Mouse (Mus musculus) embryonic facial prominence, embryonic 15.5 days (tissue): ENCODE results near the gene Galnt7. TPM values are rescaled to one million over a fixed set of nuclear protein-coding genes. Genes with fewer than 3 reads are reported as not detected.

Experiments used
- ATAC-seq: fragments of 200-750 bp; cut with Nextera tagmentation; 2 replicates; pipeline ENCODE4 v1.8.0; 2017; ENCODE audit warnings: low read depth, moderate TSS enrichment; ENCODE audit not compliant: insufficient number of reproducible peaks, low FRiP score, low TSS enrichment
- H3K27ac ChIP-seq: fragments of 300-500 bp; sonication (generic); replicated peaks from 2 replicates; pipeline ENCODE4 v1.5.1; 2015; ENCODE audit warnings: mild to moderate bottlenecking, inconsistent platforms
- H3K27me3 ChIP-seq: fragments of 300-500 bp; sonication (generic); 2 replicates; pipeline ENCODE4 v1.6.1; 2015; ENCODE audit warnings: inconsistent platforms
- H3K36me3 ChIP-seq: fragments of 300-500 bp; sonication (generic); 2 replicates; pipeline ENCODE4 v1.6.1; 2015; ENCODE audit warnings: mild to moderate bottlenecking, inconsistent platforms
- H3K4me1 ChIP-seq: fragments of 300-500 bp; sonication (generic); 2 replicates; pipeline ENCODE4 v1.6.1; 2015; ENCODE audit warnings: inconsistent platforms
- H3K4me2 ChIP-seq: fragments of 300-500 bp; sonication (generic); replicated peaks from 2 replicates; pipeline ENCODE4 v1.6.1; 2015; ENCODE audit warnings: mild to moderate bottlenecking, inconsistent platforms
- H3K4me3 ChIP-seq: fragments of 300-500 bp; sonication (generic); replicated peaks from 2 replicates; pipeline ENCODE4 v1.5.1; 2015; ENCODE audit warnings: mild to moderate bottlenecking, inconsistent platforms
- H3K9ac ChIP-seq: fragments of 300-500 bp; sonication (generic); 2 replicates; pipeline ENCODE4 v1.6.1; 2015; ENCODE audit warnings: inconsistent platforms
- H3K9me3 ChIP-seq: fragments of 300-500 bp; sonication (generic); replicated peaks from 2 replicates; pipeline ENCODE4 v1.6.1; 2016; ENCODE audit warnings: inconsistent platforms
- WGBS: fragments of 180-500 bp; shearing (Covaris S2); methylation state at CpG from one replicate; pipeline ENCODE4 v1.1.7; 2015; 5-methylcytosine and 5-hydroxymethylcytosine counted together
- polyA plus RNA-seq: library from polyadenylated mRNA; unstranded; fragments of >200 nt; fragmentation: Nextera tagmentation; extraction: Ambion mirVana; gene quantifications from 2 replicates; pipeline ENCODE4 v1.2.1, GENCODE M21; 2015

Gene Galnt7
- polyA plus RNA-seq, 1 experiment from 2014 or later: 14.6 TPM

DNA sequence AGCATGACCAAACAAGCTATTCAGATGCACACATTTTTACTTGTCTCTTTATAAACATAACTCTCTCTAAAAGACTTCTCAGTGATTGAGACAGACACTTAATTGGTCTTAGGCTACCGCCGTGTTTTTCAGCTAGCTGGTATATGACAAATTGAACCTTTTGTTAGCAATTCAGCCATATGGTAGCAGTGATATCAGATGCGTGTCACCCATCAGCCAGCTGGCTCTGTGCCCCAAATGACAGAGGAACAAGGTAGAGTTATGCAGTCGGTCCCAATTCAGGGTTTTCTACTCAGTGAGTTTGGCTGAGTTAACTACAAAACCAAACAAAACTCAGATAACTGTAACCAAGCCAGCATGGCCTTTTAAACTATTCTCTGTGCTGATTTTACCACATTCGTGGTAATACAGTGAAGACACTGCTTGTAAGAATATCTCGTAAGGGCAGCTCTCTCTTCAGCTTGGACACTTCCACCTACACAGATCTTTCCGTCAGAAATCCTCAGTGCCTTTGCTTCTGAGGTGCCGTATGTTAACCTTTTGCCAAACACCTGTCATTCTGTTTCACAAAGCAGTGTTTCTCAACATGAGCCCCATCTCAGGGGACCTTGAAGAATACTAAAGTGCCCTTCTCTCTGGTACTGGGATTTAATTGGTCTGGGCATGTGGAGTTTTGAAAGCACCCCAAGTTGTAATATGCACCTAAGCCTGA, 68.3 kb downstream of the Galnt7 start:
- H3K27ac ChIP-seq: no peak overlapping the region
- ATAC-seq: no peak
- H3K9ac ChIP-seq: no peak overlapping the region
- no peaks in the 10 kb centered on the region for H3K27me3 ChIP-seq
- no peak overlapping the region for H3K4me2 ChIP-seq
- H3K4me1 ChIP-seq: peaks cover 4% of the 10 kb centered on the region; the same call in 1 of the 2 replicates
- H3K4me3 ChIP-seq: no peak overlapping the region
- no peaks in the 10 kb centered on the region for H3K9me3 ChIP-seq
- H3K36me3 ChIP-seq: no peaks in the 10 kb centered on the region
- WGBS: 65% methylated on average over 8 of the region's 8 CpGs

DNA sequence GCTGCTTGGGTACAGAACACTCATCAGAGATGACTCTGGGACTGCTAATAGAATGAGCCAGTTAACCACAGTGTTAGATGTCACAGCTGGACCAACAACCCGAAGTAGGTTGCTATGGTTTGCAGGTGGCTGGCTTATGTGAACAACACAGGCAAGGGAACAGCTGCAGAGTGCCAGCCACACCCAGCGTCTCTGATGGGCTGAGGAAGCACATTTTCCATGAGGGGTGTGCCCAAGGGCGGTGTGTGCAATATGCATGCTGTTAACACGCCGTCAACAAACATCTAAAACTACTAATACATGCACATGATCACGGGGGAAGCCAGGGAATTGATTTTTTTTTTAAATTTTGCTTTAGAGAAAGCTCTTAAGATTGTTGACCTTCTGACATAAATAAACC, 73.0 kb downstream of the Galnt7 start:
- no peak overlapping the region for H3K4me3 ChIP-seq
- H3K9ac ChIP-seq: no peak overlapping the region
- peak; percentile 76; the same call in 1 of the 2 replicates for ATAC-seq
- H3K27me3 ChIP-seq: no peaks in the 10 kb centered on the region
- H3K4me1 ChIP-seq: peaks cover 5% of the 10 kb centered on the region; the same call in 1 of the 2 replicates
- no peaks in the 10 kb centered on the region for H3K36me3 ChIP-seq
- 43% methylated on average over 6 of the region's 6 CpGs for WGBS
- no peak overlapping the region for H3K27ac ChIP-seq
- H3K4me2 ChIP-seq: no peak overlapping the region
- H3K9me3 ChIP-seq: no peaks in the 10 kb centered on the region

- H3K36me3 ChIP-seq: no peaks in the 10 kb centered on the region
- no peaks in the 10 kb centered on the region for H3K27me3 ChIP-seq
- no peak overlapping the region for H3K4me3 ChIP-seq
- H3K4me1 ChIP-seq: peaks cover 9% of the 10 kb centered on the region; the same call in 1 of the 2 replicates
- no peak overlapping the region for H3K9ac ChIP-seq
- no peak for ATAC-seq
- no peaks in the 10 kb centered on the region for H3K9me3 ChIP-seq
- H3K27ac ChIP-seq: no peak overlapping the region
- WGBS: 57% methylated on average over 5 of the region's 5 CpGs
- H3K4me2 ChIP-seq: no peak overlapping the region
Observed at GRCm38 (mm10) chr8:57577301-57577700, 75.5 kb downstream of the Galnt7 start.

DNA sequence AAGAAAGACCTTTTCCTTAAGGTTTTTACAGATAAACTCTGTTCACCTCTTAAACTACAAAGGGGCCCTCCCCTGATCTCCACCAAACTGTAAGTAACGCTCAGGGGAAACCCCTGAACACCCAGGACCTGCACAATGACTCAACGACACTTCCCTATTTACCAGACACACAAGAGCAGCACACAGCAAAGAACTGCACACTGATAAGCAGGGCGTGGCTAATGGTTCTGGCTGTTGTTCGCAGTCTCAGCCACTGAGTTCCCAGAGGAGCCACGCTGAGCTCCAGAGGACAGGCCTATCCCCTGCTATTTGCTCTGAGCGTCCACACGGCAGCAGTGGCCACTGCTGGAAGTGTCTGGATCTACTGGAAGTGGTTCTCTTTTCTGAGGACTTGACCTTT, 76.6 kb downstream of the Galnt7 start:
- WGBS: 52% methylated on average over 7 of the region's 7 CpGs
- H3K9me3 ChIP-seq: no peaks in the 10 kb centered on the region
- H3K4me2 ChIP-seq: no peak overlapping the region
- H3K9ac ChIP-seq: no peak overlapping the region
- H3K36me3 ChIP-seq: no peaks in the 10 kb centered on the region
- peak; percentile 45; the same call in 1 of the 2 replicates for ATAC-seq
- no peak overlapping the region for H3K27ac ChIP-seq
- no peak overlapping the region for H3K4me3 ChIP-seq
- no peaks in the 10 kb centered on the region for H3K27me3 ChIP-seq
- H3K4me1 ChIP-seq: peaks cover 9% of the 10 kb centered on the region; the same call in 1 of the 2 replicates

DNA sequence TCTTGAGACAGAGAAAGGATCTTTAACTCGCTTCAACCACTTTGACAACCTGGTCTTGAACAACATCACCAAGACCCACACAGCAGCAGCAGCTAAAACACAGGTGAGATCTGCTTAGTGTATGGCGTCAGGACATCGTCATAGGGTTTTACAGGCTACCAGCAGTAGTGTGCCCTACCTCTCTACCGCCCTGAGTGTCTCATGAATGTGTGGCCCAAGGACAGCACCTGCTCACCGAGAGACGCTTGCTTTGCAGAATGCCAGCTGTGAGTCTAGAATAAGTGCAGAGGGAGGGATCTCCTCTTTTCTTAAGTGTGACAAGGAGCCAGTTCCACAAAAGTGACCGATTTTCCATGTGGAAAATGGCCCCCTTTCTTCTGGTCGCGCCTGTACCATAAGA, 77.5 kb downstream of the Galnt7 start:
- H3K4me1 ChIP-seq: peaks cover 9% of the 10 kb centered on the region; the same call in 1 of the 2 replicates
- no peaks in the 10 kb centered on the region for H3K9me3 ChIP-seq
- H3K9ac ChIP-seq: no peak overlapping the region
- no peaks in the 10 kb centered on the region for H3K36me3 ChIP-seq
- 83% methylated on average over 9 of the region's 9 CpGs for WGBS
- H3K4me2 ChIP-seq: no peak overlapping the region
- no peak for ATAC-seq
- H3K4me3 ChIP-seq: no peak overlapping the region
- no peak overlapping the region for H3K27ac ChIP-seq
- H3K27me3 ChIP-seq: no peaks in the 10 kb centered on the region

- Histone ChIP-seq H3K4me1 (peaks cover 11% of the 10 kb centered on the region), H3K9me3 (no peaks in the 10 kb centered on the region), H3K27ac (no peak overlapping the region), H3K4me2 (no peak overlapping the region), H3K27me3 (no peaks in the 10 kb centered on the region), H3K4me3 (no peak overlapping the region), H3K36me3 (no peaks in the 10 kb centered on the region), H3K9ac (no peak overlapping the region)
- 9% methylated on average over 7 of the region's 7 CpGs for WGBS
- 0 out of 2 replicates have a peak, but pooled peaks have one; percentile 53 for ATAC-seq
Observed at GRCm38 (mm10) chr8:57574398-57574797, 78.4 kb downstream of the Galnt7 start.

DNA sequence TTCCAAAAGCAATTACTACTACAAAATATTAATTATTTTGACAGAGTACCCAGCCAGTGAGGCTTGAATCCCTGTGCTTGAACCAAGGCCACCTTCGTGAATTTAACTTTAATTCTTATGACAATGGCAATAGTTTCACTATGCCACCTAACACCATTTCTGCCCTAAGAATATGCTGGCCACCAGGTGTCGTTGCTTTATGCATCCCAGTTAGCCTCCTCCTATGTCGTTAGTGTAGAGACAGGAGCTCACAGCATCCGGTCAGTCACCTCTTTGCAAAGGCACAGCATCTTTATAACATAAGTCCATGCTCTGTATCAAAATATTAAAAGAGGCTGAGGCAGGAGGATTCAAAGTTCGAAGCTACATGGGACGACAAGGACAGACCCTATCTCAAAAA, 79.0 kb downstream of the Galnt7 start:
- Histone ChIP-seq H3K27ac (no peak overlapping the region), H3K27me3 (no peaks in the 10 kb centered on the region), H3K4me3 (no peak overlapping the region), H3K36me3 (no peaks in the 10 kb centered on the region), H3K9me3 (no peaks in the 10 kb centered on the region), H3K9ac (no peak overlapping the region), H3K4me1 (peaks cover 17% of the 10 kb centered on the region), H3K4me2 (no peak overlapping the region)
- ATAC-seq: no peak
- WGBS: 82% methylated on average over 6 of the region's 6 CpGs

DNA sequence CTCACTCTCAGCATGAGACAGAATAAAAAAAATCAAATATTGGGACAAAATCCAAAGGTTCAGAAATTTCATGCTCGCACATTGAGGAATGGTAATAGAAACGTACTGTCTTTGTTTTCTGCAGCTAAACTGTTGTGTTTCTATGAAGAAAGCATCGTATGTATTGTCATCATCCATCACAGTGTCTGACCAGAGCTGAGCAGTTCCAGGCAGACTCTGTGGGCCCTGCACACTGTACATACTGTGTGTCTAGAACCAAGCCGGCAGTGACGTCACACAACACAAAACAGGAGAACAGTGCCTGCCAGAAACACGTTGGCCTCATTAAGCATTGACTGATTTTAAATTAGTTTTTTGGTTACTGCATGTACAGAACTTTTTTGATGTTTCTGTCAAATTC, 82.9 kb downstream of the Galnt7 start:
- H3K9me3 ChIP-seq: no peaks in the 10 kb centered on the region
- no peak overlapping the region for H3K4me3 ChIP-seq
- 41% methylated on average over 6 of the region's 6 CpGs for WGBS
- H3K36me3 ChIP-seq: no peaks in the 10 kb centered on the region
- no peak overlapping the region for H3K9ac ChIP-seq
- H3K4me2 ChIP-seq: 0 out of 2 replicates have a peak overlapping the region, but pooled peaks have one; percentile 15
- no peaks in the 10 kb centered on the region for H3K27me3 ChIP-seq
- peak overlapping the region; percentile 60; the same call in 1 of the 2 replicates for H3K27ac ChIP-seq
- H3K4me1 ChIP-seq: peaks cover 24% of the 10 kb centered on the region
- ATAC-seq: no peak; the same call in 1 of the 2 replicates

DNA sequence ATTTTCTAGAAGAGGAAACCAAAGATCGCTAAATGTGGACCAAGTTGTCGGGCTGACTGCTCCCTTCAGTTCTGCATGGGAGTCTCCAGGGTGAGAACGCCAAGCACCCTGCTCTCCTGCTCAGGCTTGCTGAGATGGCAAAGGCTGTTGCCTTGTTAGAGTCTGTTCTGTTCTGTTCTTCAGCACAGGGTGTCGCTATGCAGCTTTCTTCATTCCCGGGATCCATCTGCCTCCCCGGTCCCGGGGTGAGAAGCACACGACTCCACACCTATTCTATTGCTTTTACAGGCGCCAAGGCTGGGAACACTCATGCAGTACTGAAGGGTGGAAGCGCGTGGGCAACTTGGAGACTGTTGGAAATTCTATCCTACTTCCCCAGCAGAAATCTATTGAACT, 83.4 kb downstream of the Galnt7 start:
- ATAC-seq: peak; percentile 61; the same call in 1 of the 2 replicates
- Histone ChIP-seq H3K27me3 (no peaks in the 10 kb centered on the region), H3K9me3 (no peaks in the 10 kb centered on the region), H3K4me1 (peaks cover 21% of the 10 kb centered on the region), H3K4me3 (no peak overlapping the region), H3K4me2 (peak overlapping the region; percentile 15; the same call in 1 of the 2 replicates), H3K27ac (peak overlapping the region; percentile 60), H3K36me3 (no peaks in the 10 kb centered on the region), H3K9ac (no peak overlapping the region)
- 41% methylated on average over 11 of the region's 11 CpGs for WGBS

DNA sequence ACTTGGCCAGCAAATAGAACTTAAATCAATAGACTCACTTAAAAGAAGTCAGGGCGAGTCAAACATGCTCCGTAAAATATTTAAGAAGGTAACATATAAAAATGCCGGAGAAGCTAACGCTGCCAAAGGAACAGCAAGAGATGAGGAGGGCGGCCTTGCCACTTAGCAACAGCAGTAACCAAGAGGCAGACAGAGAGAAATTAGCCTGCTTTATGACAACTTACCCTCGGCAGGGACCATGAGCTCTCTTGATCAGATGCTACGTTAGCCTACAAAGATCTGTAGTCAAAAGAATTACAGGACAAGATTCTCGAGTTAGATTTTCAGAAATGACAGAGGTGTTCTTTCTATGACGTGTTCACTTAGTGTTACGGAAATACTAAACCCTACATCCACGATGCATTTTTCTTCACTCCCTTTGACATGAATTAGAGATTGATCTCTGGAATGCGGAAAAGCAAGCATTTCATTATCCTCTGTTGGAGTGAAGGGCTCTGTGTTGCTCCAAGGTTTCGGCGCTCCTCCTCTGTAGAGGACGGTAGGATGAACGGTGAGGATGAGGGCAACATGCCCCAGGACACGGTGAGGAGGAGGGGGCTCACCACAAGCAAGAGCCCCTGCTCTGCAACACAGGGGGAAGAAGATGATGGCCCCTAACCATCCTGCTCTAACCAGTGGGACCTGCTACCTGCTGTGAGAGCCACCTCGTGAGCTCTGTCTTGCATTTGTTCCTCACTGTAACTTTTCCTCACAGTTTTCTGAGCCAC, 84.0 kb downstream of the Galnt7 start:
- no peak overlapping the region for H3K4me3 ChIP-seq
- no peaks in the 10 kb centered on the region for H3K36me3 ChIP-seq
- 58% methylated on average over 18 of the region's 18 CpGs for WGBS
- H3K27ac ChIP-seq: no peak overlapping the region
- H3K4me1 ChIP-seq: peaks cover 20% of the 10 kb centered on the region
- no peaks in the 10 kb centered on the region for H3K27me3 ChIP-seq
- H3K9me3 ChIP-seq: no peaks in the 10 kb centered on the region
- ATAC-seq: no peak
- no peak overlapping the region for H3K9ac ChIP-seq
- peak overlapping the region; percentile 15; the same call in 1 of the 2 replicates for H3K4me2 ChIP-seq

DNA sequence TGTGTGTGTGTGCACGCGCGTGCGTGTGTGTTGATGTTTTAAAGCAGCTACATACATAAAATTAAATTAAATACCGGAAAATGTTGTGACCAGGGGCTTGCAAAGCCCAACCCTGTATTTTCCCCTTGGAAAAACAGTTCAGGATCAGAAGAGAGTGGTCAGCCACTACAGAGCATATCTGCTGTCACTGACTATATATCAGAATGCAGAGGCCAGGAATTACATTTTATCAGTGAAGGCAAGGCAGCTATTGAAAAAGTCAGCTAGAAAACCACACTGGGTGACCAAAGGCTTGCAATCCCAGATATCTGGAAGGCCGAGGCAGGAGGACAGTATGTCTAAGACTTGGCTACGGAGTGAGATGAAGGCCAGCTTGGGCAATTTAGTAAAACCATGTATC, 84.8 kb downstream of the Galnt7 start:
- no peak overlapping the region for H3K4me3 ChIP-seq
- WGBS: 85% methylated on average over 7 of the region's 7 CpGs
- no peak for ATAC-seq
- H3K27ac ChIP-seq: no peak overlapping the region
- H3K36me3 ChIP-seq: no peaks in the 10 kb centered on the region
- H3K9ac ChIP-seq: no peak overlapping the region
- H3K4me2 ChIP-seq: no peak overlapping the region
- H3K27me3 ChIP-seq: no peaks in the 10 kb centered on the region
- no peaks in the 10 kb centered on the region for H3K9me3 ChIP-seq
- H3K4me1 ChIP-seq: peaks cover 24% of the 10 kb centered on the region
